Mouse (Mus musculus): ENCODE results near the gene Igf2r.

Gene Igf2r

GRCm38 (mm10) chr17:12674980-12675379 lies 94.5 kb downstream of the Igf2r start:
- in situ Hi-C loops (cut with MboI, MseI): loop anchor here (10.0 kb wide), 1 partner anchor 420 kb away; no protein-coding TSS in a partner anchor

GRCm38 (mm10) chr17:12673871-12674270 lies 95.6 kb downstream of the Igf2r start:
- in situ Hi-C loops (cut with MboI, MseI): loop anchor here (10.0 kb wide), 1 partner anchor 419 kb away; no protein-coding TSS in a partner anchor

- in situ Hi-C loops (cut with MboI, MseI): loop anchor here (10.0 kb wide), 1 partner anchor 418 kb away; no protein-coding TSS in a partner anchor
Measured at GRCm38 (mm10) chr17:12672285-12672790, 97.1 kb downstream of the Igf2r start.

GRCm38 (mm10) chr17:12671029-12671605 lies 98.3 kb downstream of the Igf2r start:
- in situ Hi-C loops (cut with MboI, MseI): loop anchor here (10.0 kb wide), 1 partner anchor 416 kb away; no protein-coding TSS in a partner anchor

GRCm38 (mm10) chr17:12669363-12669679 lies 100.1 kb downstream of the Igf2r start:
- in situ Hi-C loops (cut with MboI, MseI): loop anchor here (10.0 kb wide), 1 partner anchor 245 kb away; no protein-coding TSS in a partner anchor

GRCm38 (mm10) chr17:12668478-12669362 lies 100.7 kb downstream of the Igf2r start:
- in situ Hi-C loops (cut with MboI, MseI): loop anchor here (10.0 kb wide), 1 partner anchor 244 kb away; no protein-coding TSS in a partner anchor

GRCm38 (mm10) chr17:12664156-12664555 lies 105.3 kb downstream of the Igf2r start:
- in situ Hi-C loops (cut with MboI, MseI): loop anchor here (10.0 kb wide), 1 partner anchor 239 kb away; no protein-coding TSS in a partner anchor

GRCm38 (mm10) chr17:12660572-12661260 lies 108.7 kb downstream of the Igf2r start:
- in situ Hi-C loops (cut with MboI, MseI): loop anchor here (10.0 kb wide), 1 partner anchor 236 kb away; no protein-coding TSS in a partner anchor

GRCm38 (mm10) chr17:12659233-12659632 lies 110.2 kb downstream of the Igf2r start:
- in situ Hi-C loops (cut with MboI, MseI): loop anchor here (5.0 kb wide), 1 partner anchor 122 kb away; no protein-coding TSS in a partner anchor

- in situ Hi-C loops (cut with MboI, MseI): loop anchor here (5.0 kb wide), 1 partner anchor 121 kb away; no protein-coding TSS in a partner anchor
Measured at GRCm38 (mm10) chr17:12658784-12659183, 110.7 kb downstream of the Igf2r start.

GRCm38 (mm10) chr17:12655826-12656225 lies 113.6 kb downstream of the Igf2r start:
- in situ Hi-C loops (cut with MboI, MseI): loop anchor here (5.0 kb wide), 1 partner anchor 119 kb away; no protein-coding TSS in a partner anchor

- in situ Hi-C loops (cut with MboI, MseI): no loop called here
Measured at GRCm38 (mm10) chr17:12654061-12654460, 115.4 kb downstream of the Igf2r start.

GRCm38 (mm10) chr17:12652604-12653003 lies 116.9 kb downstream of the Igf2r start:
- in situ Hi-C loops (cut with MboI, MseI): no loop called here

- in situ Hi-C loops (cut with MboI, MseI): no loop called here
Measured at GRCm38 (mm10) chr17:12645461-12645860, 124.0 kb downstream of the Igf2r start.

- in situ Hi-C loops (cut with MboI, MseI): no loop called here
Measured at GRCm38 (mm10) chr17:12641087-12641486, 128.4 kb downstream of the Igf2r start.

GRCm38 (mm10) chr17:12639585-12639984 lies 129.9 kb downstream of the Igf2r start:
- in situ Hi-C loops (cut with MboI, MseI): loop anchor here (10.0 kb wide), 1 partner anchor 235 kb away; no protein-coding TSS in a partner anchor

- in situ Hi-C loops (cut with MboI, MseI): loop anchor here (10.0 kb wide), 1 partner anchor 230 kb away; no protein-coding TSS in a partner anchor
Measured at GRCm38 (mm10) chr17:12634814-12635213, 134.7 kb downstream of the Igf2r start.
